Mouse (Mus musculus): ENCODE data around the gene Hid1.

Hid1 gene

GRCm38 (mm10) chr11:115374695-115375425 lies 7.3 kb upstream of the Hid1 start:
- no peak for DNase-seq (ENCODE audit: low spot score in 2 of 2)

GRCm38 (mm10) chr11:115373805-115374694 lies 6.5 kb upstream of the Hid1 start:
- peak; percentile 65 to 78 for DNase-seq (ENCODE audit: low spot score in 2 of 2)

GRCm38 (mm10) chr11:115372737-115373136 lies 5.2 kb upstream of the Hid1 start:
- no peak for DNase-seq (ENCODE audit: low spot score in 2 of 2)

- no peak for DNase-seq (ENCODE audit: low spot score in 2 of 2)
Measured at GRCm38 (mm10) chr11:115372015-115372414, 4.5 kb upstream of the Hid1 start.

- DNase-seq (ENCODE audit: low spot score in 2 of 2) = no peak
Measured at GRCm38 (mm10) chr11:115371354-115371753, 3.8 kb upstream of the Hid1 start.

GRCm38 (mm10) chr11:115370368-115370767 lies 2.8 kb upstream of the Hid1 start:
- no peak for DNase-seq (ENCODE audit: low spot score in 2 of 2)

- no peak for DNase-seq (ENCODE audit: low spot score in 2 of 2)
Measured at GRCm38 (mm10) chr11:115366706-115367394, 706 bp downstream of the Hid1 start.

- no peak for DNase-seq (ENCODE audit: low spot score in 2 of 2)
Measured at GRCm38 (mm10) chr11:115366039-115366705, 1.4 kb downstream of the Hid1 start.

GRCm38 (mm10) chr11:115364136-115364535 lies 3.4 kb downstream of the Hid1 start:
- DNase-seq (ENCODE audit: low spot score in 2 of 2) = no peak

GRCm38 (mm10) chr11:115359726-115360125 lies 7.8 kb downstream of the Hid1 start:
- DNase-seq (ENCODE audit: low spot score in 2 of 2) = no peak

- DNase-seq (ENCODE audit: low spot score in 2 of 2) = no peak
Measured at GRCm38 (mm10) chr11:115359293-115359692, 8.3 kb downstream of the Hid1 start.

- peak; percentile 49 to 68 for DNase-seq (ENCODE audit: low spot score in 2 of 2)
Measured at GRCm38 (mm10) chr11:115358468-115358867, 9.1 kb downstream of the Hid1 start.

GRCm38 (mm10) chr11:115354183-115354582 lies 13.4 kb downstream of the Hid1 start:
- peak; percentile 25 to 47 for DNase-seq (ENCODE audit: low spot score in 2 of 2)

- DNase-seq (ENCODE audit: low spot score in 2 of 2) = no peak
Measured at GRCm38 (mm10) chr11:115353375-115353774, 14.2 kb downstream of the Hid1 start.

GRCm38 (mm10) chr11:115349976-115350375 lies 17.6 kb downstream of the Hid1 start:
- no peak for DNase-seq (ENCODE audit: low spot score in 2 of 2)

GRCm38 (mm10) chr11:115348681-115349248 lies 18.8 kb downstream of the Hid1 start:
- no peak for DNase-seq (ENCODE audit: low spot score in 2 of 2)

GRCm38 (mm10) chr11:115345515-115345914 lies 22.0 kb downstream of the Hid1 start:
- no peak for DNase-seq (ENCODE audit: low spot score in 2 of 2)

- DNase-seq (ENCODE audit: low spot score in 2 of 2) = no peak
Measured at GRCm38 (mm10) chr11:115344967-115345366, 22.6 kb downstream of the Hid1 start.

GRCm38 (mm10) chr11:115341866-115342265 lies 25.7 kb downstream of the Hid1 start:
- no peak for DNase-seq (ENCODE audit: low spot score in 2 of 2)

- no peak for DNase-seq (ENCODE audit: low spot score in 2 of 2)
Measured at GRCm38 (mm10) chr11:115341246-115341645, 26.3 kb downstream of the Hid1 start.

- DNase-seq (ENCODE audit: low spot score in 2 of 2) = no peak
Measured at GRCm38 (mm10) chr11:115337826-115338225, 29.7 kb downstream of the Hid1 start.
